Mouse (Mus musculus) E14TG2a.4 (cell line): ENCODE data around the gene Bdkrb2.

Source experiments
- H3K27me3 ChIP-seq: 2 replicates; pipeline ENCODE4 v1.6.1; 2014; ENCODE audit warnings: low read length, control low read depth; ENCODE audit not compliant: insufficient read depth
- H3K36me3 ChIP-seq: 2 replicates; pipeline ENCODE4 v1.6.1; 2014; ENCODE audit warnings: low read length, control low read depth; ENCODE audit not compliant: insufficient read depth
- H3K4me1 ChIP-seq: replicated peaks from 2 replicates; pipeline ENCODE4 v1.6.1; 2014; ENCODE audit warnings: low read depth, low read length, control low read depth
- H3K4me3 ChIP-seq: replicated peaks from 2 replicates; pipeline ENCODE4 v1.5.1; 2014; ENCODE audit warnings: mild to moderate bottlenecking, low read length
- H3K9me3 ChIP-seq: 2 replicates; pipeline ENCODE4 v1.6.1; 2014; ENCODE audit warnings: low read length, control low read depth
- CTCF ChIP-seq: conservative IDR thresholded peaks from 2 replicates; pipeline ENCODE4 v1.5.1; 2014; ENCODE audit warnings: low read length
- NANOG ChIP-seq: IDR thresholded peaks from 2 replicates; pipeline ENCODE4 v1.6.1; 2014; ENCODE audit warnings: borderline replicate concordance, low read length, mixed read lengths
- POU5F1 ChIP-seq: IDR thresholded peaks from 2 replicates; pipeline ENCODE4 v1.6.1; 2014; ENCODE audit warnings: low read length, borderline replicate concordance

Gene Bdkrb2

GRCm38 (mm10) chr12:105602581-105603210, 39.7 kb downstream of the Bdkrb2 start, which contains the start of gene Bdkrb1:
TSS of gene Bdkrb1 (plus strand) at chr12:105603085.
- Histone ChIP-seq H3K9me3 (peaks cover 4% of the 10 kb centered on the region; the same call in 1 of the 2 replicates), H3K27me3 (peaks cover 4% of the 10 kb centered on the region; the same call in 1 of the 2 replicates), H3K36me3 (no peaks in the 10 kb centered on the region), H3K4me1 (peaks cover 26% of the 10 kb centered on the region), H3K4me3 (no peak within 1 kb of the TSS)
- TF ChIP-seq NANOG (no peak), POU5F1 (no peak), CTCF (no peak)

- TF ChIP-seq CTCF (no peak), NANOG (no peak), POU5F1 (no peak)
- Histone ChIP-seq H3K4me3 (no peak overlapping the region), H3K27me3 (peaks cover 4% of the 10 kb centered on the region; the same call in 1 of the 2 replicates), H3K36me3 (no peaks in the 10 kb centered on the region), H3K4me1 (peaks cover 17% of the 10 kb centered on the region), H3K9me3 (no peaks in the 10 kb centered on the region; the same call in 1 of the 2 replicates)
Measured at GRCm38 (mm10) chr12:105603904-105604303, 40.9 kb downstream of the Bdkrb2 start.

- no peak for TF ChIP-seq NANOG
- no peak for TF ChIP-seq CTCF
- no peak for TF ChIP-seq POU5F1
- H3K36me3 ChIP-seq, result no peaks in the 10 kb centered on the region; the same call in 1 of the 2 replicates
- no peaks in the 10 kb centered on the region; the same call in 1 of the 2 replicates for H3K9me3 ChIP-seq
- peaks cover 4% of the 10 kb centered on the region; the same call in 1 of the 2 replicates for H3K27me3 ChIP-seq
- peaks cover 3% of the 10 kb centered on the region; the same call in 1 of the 2 replicates for H3K4me1 ChIP-seq
- no peak overlapping the region for H3K4me3 ChIP-seq
Measured at GRCm38 (mm10) chr12:105605212-105605611, 42.2 kb downstream of the Bdkrb2 start.

- Histone ChIP-seq H3K4me3 (no peak overlapping the region), H3K36me3 (no peaks in the 10 kb centered on the region; the same call in 1 of the 2 replicates), H3K9me3 (no peaks in the 10 kb centered on the region; the same call in 1 of the 2 replicates), H3K4me1 (peaks cover 9% of the 10 kb centered on the region), H3K27me3 (peaks cover 4% of the 10 kb centered on the region; the same call in 1 of the 2 replicates)
- TF ChIP-seq CTCF, result no peak
- TF ChIP-seq NANOG, result no peak
- TF ChIP-seq POU5F1, result no peak
Measured at GRCm38 (mm10) chr12:105606881-105607280, 43.9 kb downstream of the Bdkrb2 start.

GRCm38 (mm10) chr12:105611045-105611444, 48.0 kb downstream of the Bdkrb2 start:
- Histone ChIP-seq H3K36me3 (peaks cover 16% of the 10 kb centered on the region), H3K27me3 (no peaks in the 10 kb centered on the region), H3K4me1 (peaks cover 29% of the 10 kb centered on the region), H3K9me3 (no peaks in the 10 kb centered on the region), H3K4me3 (no peak overlapping the region)
- TF ChIP-seq POU5F1 (no peak), NANOG (no peak), CTCF (no peak)

- peaks cover 29% of the 10 kb centered on the region for H3K4me1 ChIP-seq
- 0 out of 2 replicates have a peak overlapping the region, but pooled peaks have one; percentile 24 for H3K4me3 ChIP-seq
- peak; percentile 87 for TF ChIP-seq CTCF
- TF ChIP-seq POU5F1, result no peak
- peaks cover 23% of the 10 kb centered on the region for H3K36me3 ChIP-seq
- no peaks in the 10 kb centered on the region for H3K9me3 ChIP-seq
- H3K27me3 ChIP-seq, result no peaks in the 10 kb centered on the region
Measured at GRCm38 (mm10) chr12:105611748-105612147, 48.7 kb downstream of the Bdkrb2 start.

GRCm38 (mm10) chr12:105613559-105613958, 50.5 kb downstream of the Bdkrb2 start:
- H3K27me3 ChIP-seq, result no peaks in the 10 kb centered on the region
- peaks cover 41% of the 10 kb centered on the region for H3K36me3 ChIP-seq
- H3K4me1 ChIP-seq, result peaks cover 41% of the 10 kb centered on the region
- H3K4me3 ChIP-seq, result no peak overlapping the region
- H3K9me3 ChIP-seq, result no peaks in the 10 kb centered on the region
- TF ChIP-seq POU5F1 (no peak), CTCF (no peak), NANOG (no peak)

- H3K9me3 ChIP-seq, result peaks cover 40% of the 10 kb centered on the region
- TF ChIP-seq POU5F1, result no peak
- TF ChIP-seq NANOG, result no peak
- no peak for TF ChIP-seq CTCF
Measured at GRCm38 (mm10) chr12:105622048-105622447, 59.0 kb downstream of the Bdkrb2 start.

GRCm38 (mm10) chr12:105622981-105623539, 60.0 kb downstream of the Bdkrb2 start:
- Histone ChIP-seq H3K36me3 (peaks cover 82% of the 10 kb centered on the region), H3K27me3 (no peaks in the 10 kb centered on the region; the same call in 1 of the 2 replicates), H3K4me1 (peaks cover 19% of the 10 kb centered on the region), H3K9me3 (peaks cover 50% of the 10 kb centered on the region), H3K4me3 (no peak overlapping the region)
- TF ChIP-seq CTCF (no peak), POU5F1 (no peak), NANOG (no peak)

More at GRCm38 (mm10) chr12:105622048-105622447, 59.0 kb downstream of the Bdkrb2 start:
- H3K36me3 ChIP-seq, result peaks cover 85% of the 10 kb centered on the region
- H3K27me3 ChIP-seq, result no peaks in the 10 kb centered on the region; the same call in 1 of the 2 replicates
- no peak overlapping the region for H3K4me3 ChIP-seq
- peaks cover 29% of the 10 kb centered on the region for H3K4me1 ChIP-seq
